Mouse (Mus musculus): ENCODE measurements around the gene Ak2. TPM values are rescaled to one million over a fixed set of nuclear protein-coding genes. Genes with fewer than 3 reads are reported as not detected.

The Ak2 gene
- polyA plus RNA-seq (2017; shearing (Covaris generic)) = 98.2 TPM

DNA sequence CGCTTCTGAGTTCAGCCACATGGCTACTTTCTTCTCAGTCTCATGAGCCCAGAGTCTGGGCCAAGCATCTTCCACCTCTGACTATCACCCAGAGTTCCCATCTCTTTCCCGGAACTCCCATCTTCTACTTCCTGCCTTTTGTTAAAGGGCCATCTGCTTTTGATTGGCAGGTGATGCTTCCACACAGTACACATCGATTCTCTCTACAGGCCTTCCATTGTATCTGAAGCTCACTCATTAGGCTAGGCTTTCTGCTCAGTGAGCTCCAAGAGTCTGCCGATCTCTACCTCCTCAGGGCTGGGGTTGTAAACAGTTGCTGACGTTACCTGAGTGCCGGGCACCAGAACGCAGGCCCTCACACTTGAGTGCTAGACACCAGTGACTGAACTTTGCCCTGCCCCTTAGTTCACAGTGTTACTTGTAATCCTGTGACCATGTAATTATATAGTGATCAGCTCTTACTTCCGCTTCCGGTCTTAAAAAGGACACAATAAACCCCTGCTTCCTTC is at the start of gene Ak2:
Gene Ak2 (plus strand): TSS at position 459 of the 509 bp plus-strand sequence.

DNA sequence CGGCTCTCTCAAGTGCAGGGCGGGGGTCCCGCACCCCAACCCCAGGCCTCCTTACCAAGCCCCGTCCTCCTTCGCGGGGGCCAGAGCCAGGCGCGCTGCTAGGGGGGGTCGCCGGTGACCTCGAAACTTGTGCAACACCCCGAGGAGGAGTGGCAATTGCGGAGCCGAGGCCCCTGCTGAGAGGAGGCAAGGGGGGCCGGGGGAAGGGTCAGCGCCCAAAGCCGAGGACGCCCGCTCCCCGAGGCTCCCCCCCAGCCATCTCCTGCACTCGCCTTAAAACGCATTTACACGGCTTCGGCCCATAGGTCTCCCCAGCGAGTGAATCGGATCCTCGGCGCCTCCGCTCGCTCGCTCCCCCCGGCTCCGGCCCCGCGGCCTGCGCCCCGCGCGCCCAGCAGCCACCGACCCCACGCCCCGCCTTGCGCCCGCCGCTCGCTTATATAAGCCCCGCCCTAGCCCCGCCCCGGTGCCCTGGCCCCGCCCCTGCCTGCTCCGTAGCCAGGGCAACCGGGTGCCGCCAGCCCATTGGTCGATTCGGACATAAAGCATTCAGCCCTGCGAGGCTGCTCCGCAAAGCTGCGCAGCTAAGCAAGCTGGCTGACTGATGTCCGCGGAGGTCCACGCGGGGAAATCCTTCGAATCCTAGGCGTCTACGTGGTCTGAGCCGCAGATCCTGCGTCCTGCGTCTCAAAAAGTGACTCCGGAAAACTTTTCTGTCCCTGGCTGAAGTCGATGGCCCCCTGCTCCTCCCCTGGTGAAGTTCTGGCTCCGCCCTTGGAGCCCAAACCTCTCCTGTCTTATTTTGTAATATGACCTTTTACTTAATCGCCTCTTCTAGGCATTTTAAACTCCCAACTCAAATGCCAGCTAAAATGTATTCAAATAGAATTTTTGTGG is 29.5 kb upstream of the Ak2 start, which contains the start of gene Azin2:
Gene Azin2 (minus strand): TSS at position 414 of the 897 bp plus-strand sequence.

DNA sequence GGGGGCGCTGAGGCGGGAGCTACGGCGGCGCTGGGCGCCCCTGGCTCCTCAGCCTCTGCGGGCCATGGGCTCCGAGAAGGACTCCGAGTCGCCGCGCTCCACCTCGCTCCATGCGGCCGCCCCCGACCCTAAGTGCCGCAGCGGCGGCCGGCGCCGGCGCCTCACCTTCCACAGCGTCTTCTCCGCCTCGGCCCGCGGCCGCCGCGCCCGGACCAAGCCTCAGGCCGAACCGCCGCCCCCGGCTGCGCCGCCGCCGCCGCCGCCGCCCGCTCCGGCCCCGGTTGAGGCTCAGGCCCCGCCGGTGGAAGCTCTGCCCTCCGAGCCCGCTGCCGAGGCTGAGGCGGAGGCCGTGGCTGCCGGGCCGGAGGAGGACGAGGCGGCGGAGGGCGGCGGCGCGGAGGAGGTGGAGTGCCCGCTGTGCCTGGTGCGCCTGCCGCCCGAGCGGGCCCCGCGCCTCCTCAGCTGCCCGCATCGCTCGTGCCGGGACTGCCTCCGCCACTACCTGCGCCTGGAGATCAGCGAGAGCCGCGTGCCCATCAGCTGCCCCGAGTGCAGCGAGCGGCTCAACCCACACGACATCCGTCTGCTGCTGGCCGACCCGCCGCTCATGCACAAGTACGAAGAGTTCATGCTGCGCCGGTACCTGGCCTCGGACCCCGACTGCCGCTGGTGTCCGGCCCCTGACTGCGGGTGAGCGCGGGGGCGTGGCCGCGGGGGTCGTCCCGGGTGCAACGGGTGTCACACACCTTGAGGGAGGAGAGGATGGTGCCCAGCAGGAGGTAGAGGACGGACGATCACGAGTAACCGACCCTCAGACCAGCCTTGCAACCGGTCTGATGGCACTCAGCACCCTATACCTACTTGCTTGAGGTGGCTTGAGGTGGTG is 66.7 kb downstream of the Ak2 start, which contains the start of gene Rnf19b:
Gene Rnf19b (plus strand): TSS at position 65 of the 886 bp plus-strand sequence.

Other genes starting within 250 kb of the Ak2 start
- 0.11 TPM for gene A3galt2, start 236.6 kb upstream of the Ak2 start, polyA plus RNA-seq (2017; shearing (Covaris generic))
- gene Zfp362, start 185.9 kb upstream of the Ak2 start, polyA plus RNA-seq (2017; shearing (Covaris generic)) = 15.8 TPM
- 10.4 TPM for gene Trim62, start 108.4 kb upstream of the Ak2 start, polyA plus RNA-seq (2017; shearing (Covaris generic))
- 0.63 TPM for gene Azin2, start 29.5 kb upstream of the Ak2 start, polyA plus RNA-seq (2017; shearing (Covaris generic))
- gene Rnf19b, start 66.3 kb downstream of the Ak2 start, polyA plus RNA-seq (2017; shearing (Covaris generic)) = 118 TPM
- gene Tmem54, start 113.6 kb downstream of the Ak2 start, polyA plus RNA-seq (2017; shearing (Covaris generic)) = not detected
- gene Hpca, start 130.1 kb downstream of the Ak2 start, polyA plus RNA-seq (2017; shearing (Covaris generic)) = not detected
- 0.27 TPM for gene Fndc5, start 145.0 kb downstream of the Ak2 start, polyA plus RNA-seq (2017; shearing (Covaris generic))
- 18.0 TPM for gene S100pbp, start 197.8 kb downstream of the Ak2 start, polyA plus RNA-seq (2017; shearing (Covaris generic))
- 31.4 TPM for gene Yars, start 197.8 kb downstream of the Ak2 start, polyA plus RNA-seq (2017; shearing (Covaris generic))

Measured in effector memory CD4-positive, alpha-beta T cell, adult 7 months (primary cell).